Mouse (Mus musculus): ENCODE measurements around the gene Cdk6.

DNA sequence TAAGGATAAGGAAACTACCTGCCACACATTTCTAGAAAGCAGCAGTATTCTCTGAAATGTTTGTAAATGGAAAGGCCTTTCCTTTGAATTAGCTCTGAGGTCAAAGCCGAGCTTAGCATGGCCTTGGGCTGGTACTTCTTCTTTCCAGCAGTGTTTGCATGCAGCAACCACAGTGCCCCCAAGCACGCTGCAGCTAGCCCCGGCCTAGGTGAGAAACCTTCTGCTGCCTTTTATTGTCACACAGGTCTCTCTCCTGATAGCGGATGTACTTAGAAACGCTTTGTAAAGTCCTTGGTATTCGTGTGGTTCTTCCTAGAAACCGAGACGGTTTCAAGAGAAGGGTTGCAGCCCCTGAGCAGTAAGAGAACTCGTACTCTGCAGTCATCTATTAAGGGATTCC lies 119.6 kb downstream of the Cdk6 start:
- TF ChIP-seq CTCF (IDR thresholded peaks at IDR 0.05; ENCODE audit: low read depth) = no peak
- no peak for TF ChIP-seq EP300 (optimal IDR thresholded peaks at IDR 0.05)
